Mouse (Mus musculus) neural tube, embryonic 14.5 days (tissue): ENCODE measurements around the gene Ryr2. TPM values are rescaled to one million over a fixed set of nuclear protein-coding genes. Genes with fewer than 3 reads are reported as not detected.

Experiments
- ATAC-seq: fragments of 200-750 bp; cut with Nextera tagmentation; 2 replicates; pipeline ENCODE4 v1.8.0; 2017; ENCODE audit warnings: low read depth, mild to moderate bottlenecking, moderate TSS enrichment, moderate library complexity
- H3K27ac ChIP-seq: fragments of 300-500 bp; sonication (generic); 2 replicates; pipeline ENCODE4 v1.5.1; 2014; ENCODE audit warnings: low read depth, mild to moderate bottlenecking, control low read depth, low read length, moderate library complexity, mixed read lengths
- H3K27me3 ChIP-seq: fragments of 300-500 bp; sonication (generic); 2 replicates; pipeline ENCODE4 v1.6.1; 2014; ENCODE audit warnings: low read length; ENCODE audit not compliant: control insufficient read depth, insufficient read depth
- H3K36me3 ChIP-seq: fragments of 300-500 bp; sonication (generic); 2 replicates; pipeline ENCODE4 v1.6.1; 2014; ENCODE audit warnings: low read length, mixed read lengths; ENCODE audit not compliant: control insufficient read depth, insufficient read depth
- H3K4me1 ChIP-seq: fragments of 300-500 bp; sonication (generic); 2 replicates; pipeline ENCODE4 v1.6.1; 2014; ENCODE audit warnings: low read length; ENCODE audit not compliant: control insufficient read depth, insufficient read depth
- H3K4me2 ChIP-seq: fragments of 300-500 bp; sonication (generic); 2 replicates; pipeline ENCODE4 v1.6.1; 2014; ENCODE audit warnings: mild to moderate bottlenecking, low read depth, low read length, control low read depth
- H3K4me3 ChIP-seq: fragments of 300-500 bp; sonication (generic); 2 replicates; pipeline ENCODE4 v1.5.1; 2014; ENCODE audit warnings: low read depth, low read length, control low read depth, mixed read lengths
- H3K9ac ChIP-seq: fragments of 300-500 bp; sonication (generic); replicated peaks from 2 replicates; pipeline ENCODE4 v1.6.1; 2014; ENCODE audit warnings: low read depth, mild to moderate bottlenecking, control low read depth, low read length, mixed read lengths
- H3K9me3 ChIP-seq: fragments of 300-500 bp; sonication (generic); 2 replicates; pipeline ENCODE4 v1.6.1; 2016; ENCODE audit warnings: low read length; ENCODE audit not compliant: control insufficient read depth
- WGBS: fragments of 180-500 bp; shearing (Covaris S2); extraction: QIAGEN DNeasy Blood & Tissue Kit; methylation state at CpG from one replicate; pipeline ENCODE4 v1.1.7; 2014; 5-methylcytosine and 5-hydroxymethylcytosine counted together
- polyA plus RNA-seq: library from polyadenylated mRNA; unstranded; fragments of >200 nt; fragmentation: Nextera tagmentation; extraction: Ambion mirVana; gene quantifications from 2 replicates; pipeline ENCODE4 v1.2.1, GENCODE M21; 2014

Gene Ryr2
- polyA plus RNA-seq, 1 experiment from 2014 or later = 13.5 TPM

- no peaks in the 10 kb centered on the region for H3K27me3 ChIP-seq
- 99% methylated on average over 3 of the region's 3 CpGs for WGBS
- no peak overlapping the region for H3K4me3 ChIP-seq
- no peak overlapping the region for H3K4me2 ChIP-seq
- ATAC-seq = no peak
- H3K27ac ChIP-seq = no peak overlapping the region
- no peak overlapping the region for H3K9ac ChIP-seq
- H3K36me3 ChIP-seq = no peaks in the 10 kb centered on the region
- no peaks in the 10 kb centered on the region for H3K9me3 ChIP-seq
- H3K4me1 ChIP-seq = no peaks in the 10 kb centered on the region
These were observed 7.3 kb downstream of the Ryr2 start for GRCm38 (mm10) chr13:12099446-12099845.

DNA sequence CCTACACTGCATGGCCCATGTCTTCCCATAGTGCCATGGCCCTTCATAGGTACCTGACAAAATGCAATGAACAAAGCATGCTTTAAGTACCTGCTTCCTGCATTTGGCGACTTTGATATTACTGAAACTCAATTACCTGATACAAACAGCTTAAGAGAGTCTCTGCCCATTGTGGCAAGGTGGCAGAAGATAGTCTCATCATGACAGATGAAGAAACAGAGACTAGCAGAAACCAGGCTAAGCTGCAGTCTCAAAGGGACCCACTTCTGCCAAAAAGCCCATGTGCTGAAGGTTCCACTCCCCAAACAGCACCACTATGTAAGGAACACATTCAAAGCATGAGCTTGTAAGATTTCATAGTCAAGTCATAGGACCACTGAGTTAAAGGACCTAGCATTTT is 7.8 kb downstream of the Ryr2 start:
- H3K27ac ChIP-seq = no peak overlapping the region
- no peaks in the 10 kb centered on the region for H3K9me3 ChIP-seq
- H3K27me3 ChIP-seq = no peaks in the 10 kb centered on the region
- ATAC-seq = no peak
- no peaks in the 10 kb centered on the region for H3K36me3 ChIP-seq
- H3K9ac ChIP-seq = no peak overlapping the region
- no peak overlapping the region for H3K4me2 ChIP-seq
- no peaks in the 10 kb centered on the region for H3K4me1 ChIP-seq
- WGBS = 81% methylated on average over 1 of the region's 1 CpGs
- H3K4me3 ChIP-seq = no peak overlapping the region

- no peak overlapping the region for H3K4me2 ChIP-seq
- no peak overlapping the region for H3K9ac ChIP-seq
- H3K27ac ChIP-seq = no peak overlapping the region
- ATAC-seq = no peak
- H3K4me3 ChIP-seq = no peak overlapping the region
- H3K4me1 ChIP-seq = no peaks in the 10 kb centered on the region
- 88% methylated on average over 3 of the region's 3 CpGs for WGBS
- no peaks in the 10 kb centered on the region for H3K9me3 ChIP-seq
- no peaks in the 10 kb centered on the region for H3K36me3 ChIP-seq
- no peaks in the 10 kb centered on the region for H3K27me3 ChIP-seq
These were observed 10.3 kb downstream of the Ryr2 start for GRCm38 (mm10) chr13:12096382-12096932.

DNA sequence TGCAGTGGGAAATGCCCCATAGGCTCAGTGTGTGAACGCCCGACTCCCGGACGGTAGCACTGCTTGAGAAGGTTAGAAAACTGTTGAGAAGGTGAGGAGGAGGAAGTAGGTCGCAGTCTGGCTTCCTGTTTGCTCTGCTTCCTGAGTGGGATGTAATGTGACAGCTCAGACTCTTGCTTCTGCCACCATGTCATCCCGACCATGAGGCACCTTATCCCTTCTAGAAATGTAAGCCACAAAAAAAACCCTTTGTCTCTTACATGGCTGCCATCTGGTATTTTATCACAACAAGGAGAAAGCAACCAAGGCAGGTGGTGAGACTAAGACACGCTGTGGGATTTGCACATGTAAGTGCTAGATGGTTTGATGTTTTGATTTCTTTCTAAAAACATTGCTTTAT is 12.2 kb downstream of the Ryr2 start:
- Histone ChIP-seq H3K9me3 (no peaks in the 10 kb centered on the region), H3K27me3 (no peaks in the 10 kb centered on the region), H3K36me3 (no peaks in the 10 kb centered on the region), H3K9ac (no peak overlapping the region), H3K4me3 (no peak overlapping the region), H3K4me1 (no peaks in the 10 kb centered on the region), H3K4me2 (no peak overlapping the region), H3K27ac (no peak overlapping the region)
- no peak for ATAC-seq
- 86% methylated on average over 7 of the region's 7 CpGs for WGBS

DNA sequence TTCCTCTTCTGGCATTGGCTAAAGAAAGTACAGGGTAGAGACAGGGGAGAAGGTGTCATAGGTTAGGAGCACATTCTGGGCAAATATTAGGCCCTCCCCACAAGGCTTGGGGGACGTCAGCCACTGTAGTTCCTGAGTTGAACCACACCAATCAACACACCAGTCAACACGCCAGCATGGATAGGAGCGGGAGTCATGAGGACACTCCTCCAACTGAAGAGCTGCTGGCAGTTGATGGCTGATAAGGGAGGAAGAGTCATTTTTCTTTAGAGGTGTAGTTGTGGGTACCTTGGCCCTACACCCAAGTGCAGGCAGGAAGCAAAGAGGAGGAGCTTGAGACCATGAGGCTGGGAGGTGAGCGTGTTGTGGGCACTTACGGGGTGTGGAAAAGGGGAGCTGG is 13.6 kb downstream of the Ryr2 start:
- no peaks in the 10 kb centered on the region for H3K9me3 ChIP-seq
- no peak for ATAC-seq
- no peak overlapping the region for H3K9ac ChIP-seq
- no peaks in the 10 kb centered on the region for H3K36me3 ChIP-seq
- H3K4me3 ChIP-seq = no peak overlapping the region
- H3K4me2 ChIP-seq = no peak overlapping the region
- WGBS = 94% methylated on average over 5 of the region's 5 CpGs
- H3K27ac ChIP-seq = no peak overlapping the region
- no peaks in the 10 kb centered on the region for H3K4me1 ChIP-seq
- no peaks in the 10 kb centered on the region for H3K27me3 ChIP-seq

GRCm38 (mm10) chr13:12092379-12093107 is 14.2 kb downstream of the Ryr2 start:
- Histone ChIP-seq H3K36me3 (no peaks in the 10 kb centered on the region), H3K27ac (no peak overlapping the region), H3K4me1 (no peaks in the 10 kb centered on the region), H3K9ac (no peak overlapping the region), H3K4me3 (no peak overlapping the region), H3K9me3 (no peaks in the 10 kb centered on the region), H3K4me2 (no peak overlapping the region), H3K27me3 (no peaks in the 10 kb centered on the region)
- WGBS = 95% methylated on average over 11 of the region's 11 CpGs
- no peak for ATAC-seq

DNA sequence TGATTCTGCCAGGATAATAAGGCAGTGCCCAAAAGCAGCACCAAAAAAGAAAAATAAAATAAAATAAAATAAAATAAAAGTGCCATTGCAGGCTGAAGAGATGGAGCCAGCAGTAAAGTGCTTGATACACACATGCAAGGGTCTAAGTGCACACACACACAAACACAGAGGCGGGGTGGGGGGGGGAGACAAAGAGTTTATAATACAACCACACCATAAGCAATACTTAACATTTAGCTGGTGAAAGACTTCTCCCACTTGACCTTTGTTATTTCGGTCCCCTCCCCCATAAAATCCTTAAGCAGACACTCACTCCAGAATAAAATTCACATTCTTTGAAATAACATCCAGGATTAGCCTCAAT is 22.7 kb downstream of the Ryr2 start:
- Histone ChIP-seq H3K27me3 (no peaks in the 10 kb centered on the region), H3K9ac (no peak overlapping the region), H3K4me1 (no peaks in the 10 kb centered on the region), H3K4me2 (no peak overlapping the region), H3K36me3 (no peaks in the 10 kb centered on the region), H3K9me3 (no peaks in the 10 kb centered on the region), H3K27ac (no peak overlapping the region), H3K4me3 (no peak overlapping the region)
- no peak for ATAC-seq
- 90% methylated on average over 2 of the region's 2 CpGs for WGBS

DNA sequence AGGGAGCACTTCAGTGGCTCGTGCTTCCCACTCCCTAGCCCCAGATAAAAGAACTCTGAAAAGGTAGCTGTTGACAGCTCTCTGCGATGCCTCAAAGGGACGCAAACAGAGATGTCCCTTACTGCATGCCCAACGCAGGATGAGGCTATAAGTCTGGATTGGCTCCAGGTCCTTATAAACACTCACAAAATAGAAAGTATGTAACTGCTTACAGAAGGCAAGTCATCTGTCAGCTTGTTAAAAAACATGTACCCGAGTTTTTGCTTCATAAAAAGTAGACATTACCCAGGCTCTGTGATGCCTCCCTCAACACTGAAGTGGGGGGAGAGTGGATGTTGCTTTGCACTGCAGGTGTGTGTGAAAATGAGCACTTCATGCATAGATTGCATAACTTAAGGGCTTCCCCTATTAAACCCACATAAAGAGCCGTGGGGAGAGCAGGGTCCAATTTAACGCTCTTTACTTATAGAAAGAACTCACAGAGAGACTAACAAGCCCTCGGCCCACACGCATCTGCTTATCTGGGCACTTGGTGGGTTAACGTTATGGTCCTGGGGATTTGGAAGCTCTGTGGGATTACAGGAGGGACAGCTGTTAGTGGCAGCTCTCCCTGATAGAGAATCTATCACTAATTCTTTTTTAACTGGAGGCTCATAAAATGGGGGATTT is 23.2 kb downstream of the Ryr2 start:
- H3K4me1 ChIP-seq = no peaks in the 10 kb centered on the region
- no peak overlapping the region for H3K4me3 ChIP-seq
- 42% methylated on average over 10 of the region's 10 CpGs for WGBS
- no peak overlapping the region for H3K4me2 ChIP-seq
- no peaks in the 10 kb centered on the region for H3K27me3 ChIP-seq
- no peaks in the 10 kb centered on the region for H3K9me3 ChIP-seq
- no peaks in the 10 kb centered on the region for H3K36me3 ChIP-seq
- no peak overlapping the region for H3K27ac ChIP-seq
- H3K9ac ChIP-seq = no peak overlapping the region
- no peak for ATAC-seq

GRCm38 (mm10) chr13:12080590-12080989 is 26.2 kb downstream of the Ryr2 start:
- 88% methylated on average over 4 of the region's 4 CpGs for WGBS
- H3K36me3 ChIP-seq = no peaks in the 10 kb centered on the region
- no peaks in the 10 kb centered on the region for H3K4me1 ChIP-seq
- no peak overlapping the region for H3K4me2 ChIP-seq
- no peak overlapping the region for H3K27ac ChIP-seq
- no peaks in the 10 kb centered on the region for H3K27me3 ChIP-seq
- no peak overlapping the region for H3K4me3 ChIP-seq
- no peaks in the 10 kb centered on the region for H3K9me3 ChIP-seq
- H3K9ac ChIP-seq = no peak overlapping the region
- no peak for ATAC-seq
